ENCODE assay signal across 8 mouse cellular contexts in genomic region chr5:112280151-112280550, GRCm38 (mm10). TPM values are rescaled to one million over a fixed set of nuclear protein-coding genes. Genes with fewer than 3 reads are reported as not detected.
DNase-seq lines count a peak whose midpoint lies in the region; ATAC-seq and TF ChIP-seq lines count a peak whose summit lies in the region.

No protein-coding gene starts in this region.

- H3K4me3 ChIP-seq in cerebellum, adult 2 months (replicated peaks; ENCODE audit: insufficient read depth, low read depth, low read length), result no peak overlapping the region
- H3K4me3 ChIP-seq in lung, embryonic 16.5 days (ENCODE audit: low read length), result no peak overlapping the region
- H3K4me3 ChIP-seq in lung, adult 2 months (replicated peaks; ENCODE audit: extremely low read depth, low read depth, low read length), result no peak overlapping the region
- H3K4me3 ChIP-seq in intestine, embryonic 16.5 days (ENCODE audit: low read length), result no peak overlapping the region
- H3K4me3 ChIP-seq in small intestine, adult 2 months (ENCODE audit: low read depth, low read length), result no peak overlapping the region

- H3K36me3 ChIP-seq in lung, embryonic 16.5 days (ENCODE audit: control insufficient read depth, insufficient read depth, low read length), result no peaks in the 10 kb centered on the region
- H3K36me3 ChIP-seq in intestine, embryonic 16.5 days (ENCODE audit: control insufficient read depth, insufficient read depth, low read length), result no peaks in the 10 kb centered on the region
- no peaks in the 10 kb centered on the region for H3K36me3 ChIP-seq in small intestine, adult 2 months (ENCODE audit: control insufficient read depth, insufficient read depth, low read length)

- WGBS in cerebellum, adult 2 months, result 69% methylated on average over 7 of the region's 7 CpGs
- WGBS in lung, embryonic 16.5 days, result 76% methylated on average over 7 of the region's 7 CpGs
- 47% methylated on average over 7 of the region's 7 CpGs for WGBS in lung, adult 2 months
- WGBS in intestine, embryonic 16.5 days, result 81% methylated on average over 7 of the region's 7 CpGs
- WGBS in small intestine, adult 2 months, result 83% methylated on average over 7 of the region's 7 CpGs

- H3K4me2 ChIP-seq in lung, embryonic 16.5 days (ENCODE audit: low read depth, low read length), result no peak overlapping the region
- H3K4me2 ChIP-seq in intestine, embryonic 16.5 days (ENCODE audit: low read depth, low read length), result no peak overlapping the region

- peak overlapping the region; percentile 8; the same call in 1 of the 2 replicates for H3K9ac ChIP-seq in lung, embryonic 16.5 days (ENCODE audit: low read length)
- peak overlapping the region; percentile 42 for H3K9ac ChIP-seq in intestine, embryonic 16.5 days (ENCODE audit: low read depth, low read length)

- peak overlapping the region; percentile 51 for H3K27ac ChIP-seq in cerebellum, adult 2 months (ENCODE audit: insufficient read depth, low read length)
- peak overlapping the region; percentile 30 for H3K27ac ChIP-seq in lung, embryonic 16.5 days (ENCODE audit: low read length)
- H3K27ac ChIP-seq in intestine, embryonic 16.5 days (ENCODE audit: low read length), result peak overlapping the region; percentile 49
- peak overlapping the region; percentile 10 for H3K27ac ChIP-seq in small intestine, adult 2 months (ENCODE audit: insufficient read depth, low read depth, low read length)

- H3K27me3 ChIP-seq in cerebellum, adult 2 months (ENCODE audit: control insufficient read depth, insufficient read depth, low read length), result no peaks in the 10 kb centered on the region
- no peaks in the 10 kb centered on the region for H3K27me3 ChIP-seq in lung, embryonic 16.5 days (ENCODE audit: control insufficient read depth, insufficient read depth, low read depth, low read length)
- H3K27me3 ChIP-seq in intestine, embryonic 16.5 days (replicated peaks; ENCODE audit: control insufficient read depth, insufficient read depth, low read length), result no peaks in the 10 kb centered on the region
- no peaks in the 10 kb centered on the region for H3K27me3 ChIP-seq in small intestine, adult 2 months (ENCODE audit: control insufficient read depth, insufficient read depth, low read length)

- H3K9me3 ChIP-seq in lung, embryonic 16.5 days (ENCODE audit: control insufficient read depth, low read length), result no peaks in the 10 kb centered on the region
- no peaks in the 10 kb centered on the region for H3K9me3 ChIP-seq in intestine, embryonic 16.5 days (ENCODE audit: control insufficient read depth, low read length)

- H3K4me1 ChIP-seq in cerebellum, adult 2 months (ENCODE audit: control insufficient read depth, insufficient read depth, low read length), result peaks cover 42% of the 10 kb centered on the region
- peaks cover 31% of the 10 kb centered on the region for H3K4me1 ChIP-seq in lung, embryonic 16.5 days (replicated peaks; ENCODE audit: control insufficient read depth, insufficient read depth, low read length)
- peaks cover 54% of the 10 kb centered on the region for H3K4me1 ChIP-seq in lung, adult 2 months (ENCODE audit: control insufficient read depth, insufficient read depth, low read length)
- H3K4me1 ChIP-seq in intestine, embryonic 16.5 days (ENCODE audit: control insufficient read depth, insufficient read depth, low read length), result peaks cover 37% of the 10 kb centered on the region
- peaks cover 21% of the 10 kb centered on the region for H3K4me1 ChIP-seq in small intestine, adult 2 months (ENCODE audit: control insufficient read depth, insufficient read depth, insufficient read length, low read length)

- TF ChIP-seq CTCF in cerebellum, adult 2 months (IDR thresholded peaks at IDR 0.05; ENCODE audit: borderline replicate concordance, insufficient read depth, low read depth, low read length), result no peak
- TF ChIP-seq CTCF in lung, adult 2 months (IDR thresholded peaks at IDR 0.05; ENCODE audit: insufficient read depth, low read length), result no peak
- no peak for TF ChIP-seq CTCF in small intestine, adult 2 months (IDR thresholded peaks at IDR 0.05; ENCODE audit: extremely low read depth, insufficient read length, insufficient replicate concordance, low read depth, low read length)

- no peak for ATAC-seq in lung, embryonic 16.5 days (ENCODE audit: low read depth)
- no peak for ATAC-seq in intestine, embryonic 16.5 days

- no peak for TF ChIP-seq POLR2A in cerebellum, adult 2 months (IDR thresholded peaks at IDR 0.05; ENCODE audit: borderline replicate concordance, insufficient read depth, low read length)
- no peak for TF ChIP-seq POLR2A in lung, adult 2 months (IDR thresholded peaks at IDR 0.05; ENCODE audit: borderline replicate concordance, extremely low read depth, low read depth, low read length)
- TF ChIP-seq POLR2A in small intestine, adult 2 months (IDR thresholded peaks at IDR 0.05; ENCODE audit: low read depth, low read length), result no peak

- no peak for DNase-seq in cerebellum, adult 2 months
- DNase-seq in cerebellum, postnatal 4 days (ENCODE audit: low spot score in 2 of 2), result no peak
- no peak for DNase-seq in lung, adult 2 months
- DNase-seq in thymus, postnatal 10 days (ENCODE audit: low spot score in 2 of 2), result no peak
- DNase-seq in cerebellum, adult 9-11 months, result no peak

RNA-seq across cellular contexts. Expression of gene Tpst2, which starts 3.7 kb away (rescaled TPM):
- polyA plus RNA-seq in cerebellum, adult 2 months (2012; rRNA removed), result 30.3 and 35.2 TPM in 2 replicates
- polyA plus RNA-seq in lung, embryonic 16.5 days (2015; fragmentation: Nextera tagmentation; extraction: Ambion mirVana), result 66.8 and 67.9 TPM in 2 replicates
- polyA plus RNA-seq in lung, adult 2 months (2012; rRNA removed), result 122 and 144 TPM in 2 replicates
- polyA plus RNA-seq in intestine, embryonic 16.5 days (2015; fragmentation: Nextera tagmentation; extraction: Ambion mirVana), result 47.4 and 52.0 TPM in 2 replicates
- polyA plus RNA-seq in small intestine, adult 2 months (2012; rRNA removed), result 29.8 and 35.4 TPM in 2 replicates

RNA-seq across cellular contexts. Expression of gene Crybb1, which starts 24.5 kb away (rescaled TPM):
- 1.3 and 1.9 TPM in 2 replicates for polyA plus RNA-seq in cerebellum, adult 2 months (2012; rRNA removed)
- 3.1 and 3.5 TPM in 2 replicates for polyA plus RNA-seq in lung, embryonic 16.5 days (2015; fragmentation: Nextera tagmentation; extraction: Ambion mirVana)
- 0.14 TPM in 1 of 2 replicates, not detected in the other for polyA plus RNA-seq in lung, adult 2 months (2012; rRNA removed)
- 2.7 and 2.9 TPM in 2 replicates for polyA plus RNA-seq in intestine, embryonic 16.5 days (2015; fragmentation: Nextera tagmentation; extraction: Ambion mirVana)
- polyA plus RNA-seq in small intestine, adult 2 months (2012; rRNA removed), result 0.33 and 0.34 TPM in 2 replicates

RNA-seq across cellular contexts. Expression of gene Cryba4, which starts 27.8 kb away (rescaled TPM):
- polyA plus RNA-seq in cerebellum, adult 2 months (2012; rRNA removed), result 0.51 and 0.52 TPM in 2 replicates
- polyA plus RNA-seq in lung, embryonic 16.5 days (2015; fragmentation: Nextera tagmentation; extraction: Ambion mirVana), result 0.84 and 1.0 TPM in 2 replicates
- polyA plus RNA-seq in lung, adult 2 months (2012; rRNA removed), result 1.0 and 1.4 TPM in 2 replicates
- 1.3 and 1.5 TPM in 2 replicates for polyA plus RNA-seq in intestine, embryonic 16.5 days (2015; fragmentation: Nextera tagmentation; extraction: Ambion mirVana)
- polyA plus RNA-seq in small intestine, adult 2 months (2012; rRNA removed), result 1.5 and 2.2 TPM in 2 replicates

RNA-seq across cellular contexts. Expression of gene Tfip11, which starts 46.0 kb away (rescaled TPM):
- polyA plus RNA-seq in cerebellum, adult 2 months (2012; rRNA removed), result 48.2 and 50.8 TPM in 2 replicates
- 31.1 TPM in 2 replicates for polyA plus RNA-seq in lung, embryonic 16.5 days (2015; fragmentation: Nextera tagmentation; extraction: Ambion mirVana)
- 33.5 and 36.2 TPM in 2 replicates for polyA plus RNA-seq in lung, adult 2 months (2012; rRNA removed)
- 26.6 and 26.8 TPM in 2 replicates for polyA plus RNA-seq in intestine, embryonic 16.5 days (2015; fragmentation: Nextera tagmentation; extraction: Ambion mirVana)
- 18.3 and 40.0 TPM in 2 replicates for polyA plus RNA-seq in small intestine, adult 2 months (2012; rRNA removed)
